Mouse (Mus musculus): ENCODE results near the gene Tedc1. TPM values are rescaled to one million over a fixed set of nuclear protein-coding genes. Genes with fewer than 3 reads are reported as not detected.

The Tedc1 gene
- 2.9 TPM for polyA plus RNA-seq (2014; fragmentation: Illumina TruSeq; extraction: RNeasy Lipid Tissue Mini Kit (QIAGEN cat#74804); ENCODE audit: low read depth, low replicate concordance)

DNA sequence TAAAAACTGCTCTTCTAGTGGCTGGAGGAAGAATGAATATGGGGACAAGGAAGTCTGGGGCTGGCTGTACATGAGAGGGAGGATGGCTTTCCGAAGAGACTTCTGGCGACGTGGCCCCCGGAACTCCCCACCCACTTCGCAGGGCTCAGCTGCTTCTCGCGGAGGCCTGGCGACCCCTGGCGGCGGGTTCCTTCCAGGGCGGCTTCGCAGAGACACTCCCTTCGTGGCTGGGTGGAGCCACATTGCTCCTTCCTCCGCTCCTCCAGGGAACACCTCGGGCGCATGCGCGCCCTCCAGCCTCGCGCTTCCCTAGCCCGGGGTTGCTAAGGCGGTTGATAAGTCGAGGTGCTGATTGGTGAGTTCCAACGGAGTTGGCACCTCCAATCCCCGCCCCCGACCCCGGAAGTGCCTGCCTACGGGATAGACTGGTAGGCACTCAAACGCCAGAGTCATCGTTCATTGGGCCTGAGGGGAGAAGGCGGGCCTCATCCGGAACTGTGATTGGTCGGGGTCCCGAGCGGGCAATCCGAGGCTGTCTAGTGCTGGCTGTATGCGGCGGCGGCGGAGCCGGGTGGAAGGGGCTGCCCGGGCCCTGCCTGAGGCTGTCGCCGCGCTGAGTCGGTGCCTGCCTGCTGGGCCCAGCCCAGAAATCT lies at the start of gene Tedc1:
Tedc1 (plus strand) TSS at position 535 of the 653 bp plus-strand sequence.

DNA sequence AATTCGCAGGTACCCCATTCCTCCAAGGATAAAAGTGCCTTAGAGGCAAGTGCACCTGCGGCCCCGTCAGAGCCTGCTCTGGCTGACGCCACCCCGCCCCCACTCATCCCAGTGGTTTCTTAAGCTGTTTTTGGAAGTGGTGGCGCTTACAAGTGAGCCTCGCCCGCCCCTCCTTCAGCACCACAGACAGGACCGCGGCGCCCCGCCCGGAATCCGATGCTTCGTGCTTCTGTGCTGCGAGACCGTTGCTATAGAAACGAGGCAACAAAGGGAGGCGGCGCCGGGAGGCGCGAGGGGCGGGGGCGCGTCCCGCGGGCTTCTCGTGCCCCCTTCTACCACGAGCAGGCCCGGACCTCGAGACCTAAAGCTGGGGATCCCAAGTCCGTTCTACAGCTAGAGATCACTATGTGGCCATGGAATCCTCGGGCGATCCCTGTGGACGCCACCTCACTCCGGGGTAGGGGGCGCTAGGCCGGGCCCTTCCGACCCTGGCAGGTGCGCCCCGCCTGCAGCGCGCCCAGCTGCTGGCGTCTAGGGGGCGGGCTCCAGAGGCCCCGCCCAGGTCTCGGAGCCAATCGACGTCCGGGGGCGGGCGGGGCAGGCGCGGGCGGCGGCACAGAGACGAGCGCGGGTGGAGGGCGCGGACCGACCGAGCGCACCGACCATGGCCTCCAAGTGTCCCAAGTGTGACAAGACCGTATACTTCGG lies 16.2 kb upstream of the Tedc1 start, which contains the start of gene Crip2:
Crip2 (plus strand) TSS at position 329 of the 708 bp plus-strand sequence.

GRCm38 (mm10) chr12:113146112-113147057 lies 9.8 kb upstream of the Tedc1 start, which contains the start of gene Crip1:
TSS of gene Crip1 (plus strand) at chr12:113146316.

GRCm38 (mm10) chr12:113185442-113186291 lies 29.4 kb downstream of the Tedc1 start, which contains the start of gene Tmem121:
TSS of gene Tmem121 (plus strand) at chr12:113185930.

Other genes with a start within 250 kb of the Tedc1 start
- 19.9 TPM for gene Jag2, start 226.6 kb upstream of the Tedc1 start, polyA plus RNA-seq (2014; fragmentation: Illumina TruSeq; extraction: RNeasy Lipid Tissue Mini Kit (QIAGEN cat#74804); ENCODE audit: low read depth, low replicate concordance)
- gene Nudt14, start 214.3 kb upstream of the Tedc1 start, polyA plus RNA-seq (2014; fragmentation: Illumina TruSeq; extraction: RNeasy Lipid Tissue Mini Kit (QIAGEN cat#74804); ENCODE audit: low read depth, low replicate concordance) = 29.2 TPM
- 15.8 TPM for gene Btbd6, start 179.9 kb upstream of the Tedc1 start, polyA plus RNA-seq (2014; fragmentation: Illumina TruSeq; extraction: RNeasy Lipid Tissue Mini Kit (QIAGEN cat#74804); ENCODE audit: low read depth, low replicate concordance)
- 61.8 TPM for gene Brf1, start 155.7 kb upstream of the Tedc1 start, polyA plus RNA-seq (2014; fragmentation: Illumina TruSeq; extraction: RNeasy Lipid Tissue Mini Kit (QIAGEN cat#74804); ENCODE audit: low read depth, low replicate concordance)
- gene Pacs2, start 141.9 kb upstream of the Tedc1 start, polyA plus RNA-seq (2014; fragmentation: Illumina TruSeq; extraction: RNeasy Lipid Tissue Mini Kit (QIAGEN cat#74804); ENCODE audit: low read depth, low replicate concordance) = 30.2 TPM
- 6.4 TPM for gene Tex22, start 81.9 kb upstream of the Tedc1 start, polyA plus RNA-seq (2014; fragmentation: Illumina TruSeq; extraction: RNeasy Lipid Tissue Mini Kit (QIAGEN cat#74804); ENCODE audit: low read depth, low replicate concordance)
- 38.8 TPM for gene Mta1, start 58.1 kb upstream of the Tedc1 start, polyA plus RNA-seq (2014; fragmentation: Illumina TruSeq; extraction: RNeasy Lipid Tissue Mini Kit (QIAGEN cat#74804); ENCODE audit: low read depth, low replicate concordance)
- 123 TPM for gene Crip2, start 16.2 kb upstream of the Tedc1 start, polyA plus RNA-seq (2014; fragmentation: Illumina TruSeq; extraction: RNeasy Lipid Tissue Mini Kit (QIAGEN cat#74804); ENCODE audit: low read depth, low replicate concordance)
- 4,675 TPM for gene Crip1, start 10.1 kb upstream of the Tedc1 start, polyA plus RNA-seq (2014; fragmentation: Illumina TruSeq; extraction: RNeasy Lipid Tissue Mini Kit (QIAGEN cat#74804); ENCODE audit: low read depth, low replicate concordance)
- gene Tmem121, start 29.5 kb downstream of the Tedc1 start, polyA plus RNA-seq (2014; fragmentation: Illumina TruSeq; extraction: RNeasy Lipid Tissue Mini Kit (QIAGEN cat#74804); ENCODE audit: low read depth, low replicate concordance) = 0.38 TPM

All from adipose tissue, adult 10 weeks (tissue).